Mouse (Mus musculus) cerebellum, postnatal 36 days (tissue): Measurements from ENCODE around the gene Epb41l2.

ENCODE experiments used
- DNase-seq, 2 experiments: peaks; one replicate each; pipeline ENCODE4 v3.0.0; 2021 to 2022; ENCODE audit warnings: mixed read lengths in 2 of 2

Epb41l2 gene

DNA sequence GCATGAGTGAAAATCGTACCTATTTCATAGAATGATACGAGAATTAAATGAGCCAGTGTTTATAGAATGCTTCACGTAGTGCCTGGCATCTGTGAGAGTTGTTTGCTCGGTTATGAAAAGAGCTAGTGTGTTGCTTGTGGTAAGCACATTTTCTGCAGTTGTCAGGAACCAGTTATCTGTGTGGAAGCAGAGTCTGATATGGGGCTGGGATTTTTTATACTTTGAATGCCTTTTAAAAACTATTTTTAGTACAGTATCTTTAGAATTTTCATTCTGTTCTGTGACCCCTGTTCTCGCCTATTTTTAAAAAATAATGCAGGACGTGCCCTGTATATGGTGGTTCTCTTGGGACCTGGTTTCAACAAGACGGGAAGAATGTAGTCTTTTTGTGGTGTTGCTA lies 6.1 kb downstream of the Epb41l2 start:
- DNase-seq: no peak

- no peak for DNase-seq
These were observed 7.1 kb downstream of the Epb41l2 start for GRCm38 (mm10) chr10:25366691-25367090.

- DNase-seq: no peak
These were observed 9.3 kb downstream of the Epb41l2 start for GRCm38 (mm10) chr10:25368928-25369327.

DNA sequence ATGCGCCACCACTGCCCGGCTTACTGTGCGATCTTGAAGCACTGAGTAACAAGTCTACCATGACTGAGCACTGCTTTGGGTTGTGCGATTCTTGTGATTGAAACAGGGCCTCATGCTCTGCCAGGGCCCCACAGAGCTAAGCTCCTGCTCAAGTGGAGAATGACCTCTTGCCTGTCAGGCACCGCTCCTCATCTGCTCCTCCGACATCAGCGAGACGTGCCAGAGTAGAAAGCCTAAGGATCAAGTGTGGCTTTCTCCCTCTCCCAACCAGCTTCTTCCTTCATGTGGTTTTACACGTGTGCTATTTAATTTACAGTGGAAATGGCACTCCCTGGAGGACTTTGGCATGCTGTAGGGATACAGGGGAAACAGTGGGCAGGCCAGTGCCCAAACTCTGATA lies 10.1 kb downstream of the Epb41l2 start:
- no peak for DNase-seq

GRCm38 (mm10) chr10:25371336-25371735 lies 11.7 kb downstream of the Epb41l2 start:
- no peak for DNase-seq

GRCm38 (mm10) chr10:25371915-25372371 lies 12.3 kb downstream of the Epb41l2 start:
- no peak for DNase-seq

GRCm38 (mm10) chr10:25372510-25373148 lies 13.0 kb downstream of the Epb41l2 start:
- no peak for DNase-seq

DNA sequence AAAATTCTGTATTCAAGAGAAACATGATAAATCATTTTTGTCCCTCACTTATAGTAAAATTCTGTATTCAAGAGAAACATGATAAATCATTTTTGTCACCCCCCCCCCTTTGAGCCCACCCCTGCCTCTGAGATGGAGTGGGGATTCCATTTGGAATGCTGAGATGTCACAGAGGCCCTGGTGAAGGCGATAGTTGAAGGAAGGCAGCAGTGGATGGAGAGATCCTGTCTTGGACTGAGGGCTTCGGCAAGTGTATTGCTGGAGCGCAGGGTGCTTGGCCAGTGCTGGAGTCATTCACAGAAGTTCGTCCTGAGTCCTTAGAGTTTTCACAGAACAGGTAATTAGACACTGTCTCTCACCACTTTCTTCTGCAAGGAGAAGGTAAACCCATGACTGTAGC lies 15.4 kb downstream of the Epb41l2 start:
- DNase-seq: no peak

- no peak for DNase-seq
These were observed 21.3 kb downstream of the Epb41l2 start for GRCm38 (mm10) chr10:25380746-25381481.

- no peak for DNase-seq
These were observed 22.4 kb downstream of the Epb41l2 start for GRCm38 (mm10) chr10:25381951-25382350.

GRCm38 (mm10) chr10:25383171-25383570 lies 23.6 kb downstream of the Epb41l2 start:
- no peak for DNase-seq

DNA sequence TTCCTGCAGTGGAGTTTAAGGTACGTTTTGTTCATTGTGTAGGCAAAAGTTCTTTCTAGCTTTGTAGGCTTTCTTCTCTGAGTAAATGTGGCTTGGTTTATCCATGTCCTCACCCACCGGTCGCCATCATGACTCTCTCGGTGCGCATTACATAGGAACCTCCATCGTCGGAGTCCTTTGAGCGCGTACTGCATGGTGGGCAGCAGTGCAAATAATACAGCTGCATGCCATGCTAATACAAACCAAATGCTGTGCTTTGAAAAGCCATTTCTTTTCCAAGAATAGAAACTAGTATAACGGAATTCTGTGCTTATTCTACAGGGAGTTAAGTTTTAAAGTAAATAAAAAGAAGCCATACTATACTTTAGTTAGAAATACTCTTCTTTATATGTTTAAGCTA lies 24.8 kb downstream of the Epb41l2 start:
- no peak for DNase-seq

DNA sequence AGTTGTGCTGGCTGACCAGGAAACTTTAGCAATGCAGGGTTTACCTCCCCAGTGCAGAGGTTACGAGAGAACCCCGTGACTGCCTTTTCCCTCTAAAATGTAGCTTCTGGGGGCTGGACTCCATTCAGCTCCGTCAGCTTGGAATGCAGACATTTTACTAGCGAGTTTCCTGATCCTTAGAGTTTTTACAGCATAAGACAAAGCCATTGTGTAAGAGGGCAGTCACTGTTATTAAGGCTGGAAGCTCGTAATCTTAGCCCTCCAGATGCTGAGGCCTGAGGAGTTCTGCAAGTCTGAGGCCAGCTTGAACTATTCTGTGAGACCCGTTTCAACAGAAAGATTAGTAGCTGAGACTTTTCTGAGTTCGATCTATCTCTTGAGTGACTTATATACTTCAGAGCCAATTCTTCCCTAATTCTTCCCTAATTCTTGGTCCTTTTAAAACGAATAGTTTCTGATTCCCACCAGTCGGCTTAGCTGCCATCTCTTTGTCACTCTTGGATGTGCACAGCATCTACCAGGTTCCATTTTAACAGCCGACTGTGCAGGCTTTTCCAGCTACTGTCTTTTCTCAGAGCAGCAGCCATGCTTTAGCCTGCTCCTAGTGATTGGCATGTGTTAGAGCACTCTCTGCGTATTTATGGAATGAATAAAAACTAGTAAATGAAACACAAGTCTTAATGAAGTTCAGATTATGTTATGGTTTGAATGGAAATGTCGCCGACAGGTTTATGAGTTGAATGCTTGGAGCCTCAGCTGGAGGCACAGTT lies 26.4 kb downstream of the Epb41l2 start:
- DNase-seq: no peak

DNA sequence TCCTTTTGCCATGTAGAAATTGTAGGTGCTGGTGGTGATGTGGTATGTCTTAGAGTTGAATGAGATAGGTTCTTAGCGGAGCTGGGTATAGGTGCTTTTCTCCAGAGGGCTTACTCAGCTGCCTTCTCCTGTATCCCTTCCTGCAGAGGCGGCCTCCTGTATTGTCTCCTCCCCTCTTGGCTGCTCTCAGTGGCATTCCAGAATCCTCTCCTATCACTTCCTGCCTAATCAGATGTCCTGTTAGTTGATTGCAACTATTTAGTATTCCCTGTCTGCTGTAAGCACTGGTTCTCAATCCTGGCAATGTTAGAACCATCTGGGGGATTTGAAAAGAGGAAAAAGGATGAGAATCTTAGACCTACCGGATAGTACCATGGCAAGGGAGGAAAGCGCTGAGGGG lies 27.3 kb downstream of the Epb41l2 start:
- DNase-seq: no peak

- no peak for DNase-seq
These were observed 27.7 kb downstream of the Epb41l2 start for GRCm38 (mm10) chr10:25387268-25387667.

DNA sequence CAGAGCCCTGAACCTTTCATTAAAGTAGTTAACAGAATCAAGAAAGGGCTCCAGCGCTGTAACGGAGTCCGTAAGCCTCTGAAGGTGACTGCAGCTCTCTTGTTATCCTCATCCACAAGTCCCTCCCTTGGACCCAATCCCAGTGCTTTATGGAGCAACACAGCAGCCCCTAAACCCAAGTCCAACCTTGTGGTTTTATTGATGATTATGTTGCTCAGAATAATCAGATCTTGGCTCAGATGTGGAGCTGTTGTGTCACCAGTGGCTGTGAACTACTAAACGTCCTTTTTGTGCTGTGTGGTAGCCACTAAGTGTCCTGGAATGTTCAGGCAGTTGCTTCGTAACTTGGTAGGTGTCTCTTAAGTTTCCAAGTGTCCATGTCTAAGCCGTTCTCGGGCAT lies 33.2 kb downstream of the Epb41l2 start:
- DNase-seq: no peak

DNA sequence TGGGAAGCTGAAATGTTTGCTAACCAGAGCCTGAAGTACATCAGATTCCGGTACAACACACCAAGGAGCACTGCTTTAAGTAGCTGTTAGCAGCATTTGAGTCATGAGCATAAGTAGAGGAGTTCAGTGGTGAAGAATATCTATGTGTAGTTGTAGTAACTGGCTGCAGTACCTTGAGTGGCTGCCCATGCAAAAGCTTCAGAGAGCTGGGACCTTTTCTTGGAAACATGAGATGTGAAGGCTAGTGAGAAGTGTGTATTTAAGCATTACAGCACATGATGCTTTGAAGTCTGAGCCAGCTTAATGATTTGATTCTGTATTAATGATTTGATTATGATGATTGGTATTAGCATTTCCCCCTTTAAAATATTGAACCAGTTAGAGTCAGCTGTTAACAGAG lies 34.1 kb downstream of the Epb41l2 start:
- DNase-seq: no peak

DNA sequence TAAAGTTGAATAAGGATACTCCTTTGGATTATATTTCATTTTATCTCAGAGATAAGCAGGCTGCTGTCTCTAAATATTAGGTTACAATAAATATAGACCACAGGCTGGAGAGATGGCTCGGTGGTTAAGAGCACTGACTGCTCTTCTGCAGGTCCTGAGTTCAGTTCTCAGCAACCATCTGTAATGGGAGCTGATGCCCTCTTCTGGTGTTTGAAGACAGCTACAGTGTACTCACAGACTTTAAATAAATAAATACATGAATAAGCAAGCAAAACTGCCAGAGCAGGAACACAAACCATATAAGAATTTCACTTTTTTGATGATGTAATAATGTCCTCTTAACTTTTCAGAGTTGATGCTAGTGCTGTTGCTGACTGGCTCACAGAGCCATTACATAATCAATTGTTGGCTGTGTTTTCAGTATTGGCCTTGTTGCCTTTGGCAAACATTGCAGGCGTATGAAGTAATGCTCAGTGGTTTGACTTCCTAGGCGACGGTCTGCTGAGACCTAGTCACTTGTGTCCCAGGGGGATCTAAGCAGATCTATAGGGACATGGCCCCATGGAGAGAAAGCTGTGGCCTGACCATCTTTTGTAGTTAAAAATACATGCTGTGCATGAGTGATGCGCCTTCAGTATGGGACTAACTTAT lies 35.8 kb downstream of the Epb41l2 start:
- DNase-seq: no peak

DNA sequence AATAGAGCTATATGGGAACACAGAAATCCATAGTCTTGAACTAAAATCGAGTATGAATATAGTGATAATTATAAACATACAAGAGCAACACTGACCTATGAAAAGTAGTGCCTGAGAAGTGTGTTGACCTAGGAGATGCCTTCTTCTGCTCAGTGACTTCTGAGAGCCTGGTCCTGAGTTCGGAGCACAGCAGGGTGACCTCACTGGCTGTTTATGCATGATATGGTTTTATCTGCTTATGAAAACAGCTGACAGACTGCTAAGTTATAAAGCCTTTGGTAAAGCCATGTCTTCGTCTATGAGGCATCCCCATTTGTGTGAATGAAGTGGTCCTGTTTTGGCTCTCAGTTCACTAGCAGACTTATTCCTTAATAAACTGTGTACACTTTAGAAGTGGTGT lies 37.3 kb downstream of the Epb41l2 start:
- DNase-seq: no peak

- DNase-seq: no peak
These were observed 38.4 kb downstream of the Epb41l2 start for GRCm38 (mm10) chr10:25397767-25398690.

DNA sequence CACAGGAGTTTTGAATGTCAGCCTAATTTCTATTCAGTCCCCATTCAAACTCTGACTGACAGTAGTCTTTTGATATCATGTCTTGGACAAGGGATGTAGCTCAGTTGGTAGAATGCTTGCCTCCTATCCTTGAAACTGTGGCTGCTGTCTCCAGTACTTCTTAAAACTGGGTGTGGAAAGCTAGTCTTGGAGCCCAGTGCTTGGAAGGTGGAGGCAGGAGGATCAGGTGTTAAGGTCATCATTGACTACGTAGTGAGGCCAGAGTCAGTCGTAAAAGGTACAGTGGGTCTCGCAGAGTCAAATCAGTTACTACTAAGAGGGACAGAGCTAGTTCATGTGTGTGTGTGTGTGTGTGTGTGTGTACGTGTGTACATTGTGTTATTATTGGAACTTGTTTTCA lies 39.4 kb downstream of the Epb41l2 start:
- no peak for DNase-seq

- DNase-seq: no peak
These were observed 40.5 kb downstream of the Epb41l2 start for GRCm38 (mm10) chr10:25400076-25400475.
